Mouse (Mus musculus) MEL (cell line): ENCODE data around the gene Asns. TPM values are rescaled to one million over a fixed set of nuclear protein-coding genes. Genes with fewer than 3 reads are reported as not detected.
A peak's percentile ranks its signal among the peaks of the same experiment; 100 is the strongest.

Experiments used
- DNase-seq: peaks from one replicate; pipeline ENCODE4 v3.0.0; 2011; ENCODE audit warnings: low read depth, low spot score
- H3K27ac ChIP-seq: 2 replicates; pipeline ENCODE4 v1.5.1; 2012; ENCODE audit warnings: low read depth, mild to moderate bottlenecking, control low read depth, low read length, moderate library complexity; ENCODE audit not compliant: control insufficient read depth
- H3K27me3 ChIP-seq, 2 experiments: fragments of 150-350 bp in 1 of 2; sonication (generic) in 1 of 2; 2 replicates each; pipeline ENCODE4 v1.6.1; 2012; ENCODE audit warnings: low read length in 2 of 2, mild to moderate bottlenecking in 2 of 2, improper control_type of control experiment in 1 of 2, moderate library complexity in 1 of 2; ENCODE audit not compliant: insufficient read depth in 2 of 2, control insufficient read depth in 1 of 2
- H3K36me3 ChIP-seq, 2 experiments: 2 replicates each; pipeline ENCODE4 v1.6.1; 2012 to 2014; ENCODE audit warnings: low read length in 2 of 2, improper control_type of control experiment in 1 of 2, inconsistent platforms in 1 of 2, mild to moderate bottlenecking in 1 of 2; ENCODE audit not compliant: insufficient read depth in 2 of 2, control insufficient read depth in 1 of 2
- H3K4me1 ChIP-seq, 2 experiments: fragments of 150-350 bp in 1 of 2; sonication (generic) in 1 of 2; 2 replicates each; pipeline ENCODE4 v1.6.1; 2012; ENCODE audit warnings: low read length in 2 of 2, improper control_type of control experiment in 1 of 2, mild to moderate bottlenecking in 1 of 2; ENCODE audit not compliant: insufficient read depth in 2 of 2, control insufficient read depth in 1 of 2
- H3K4me3 ChIP-seq, 2 experiments: fragments of 150-350 bp in 1 of 2; sonication (generic) in 1 of 2; 2 replicates each; pipeline ENCODE4 v1.5.1; 2012; ENCODE audit warnings: low read depth in 2 of 2, low read length in 2 of 2, mild to moderate bottlenecking in 2 of 2, moderate library complexity in 2 of 2, control low read depth in 1 of 2, improper control_type of control experiment in 1 of 2; ENCODE audit not compliant: control insufficient read depth in 1 of 2, insufficient read depth in 1 of 2
- H3K79me2 ChIP-seq: 2 replicates; pipeline ENCODE4 v1.6.1; 2012; ENCODE audit warnings: mild to moderate bottlenecking, low read length, moderate library complexity; ENCODE audit not compliant: control insufficient read depth, poor library complexity, insufficient read depth
- H3K9ac ChIP-seq: 2 replicates; pipeline ENCODE4 v1.6.1; 2012; ENCODE audit warnings: low read depth, mild to moderate bottlenecking, control low read depth, low read length, moderate library complexity; ENCODE audit not compliant: control insufficient read depth, poor library complexity, severe bottlenecking
- H3K9me3 ChIP-seq: fragments of 150-350 bp; sonication (generic); replicated peaks from 2 replicates; pipeline ENCODE4 v1.6.1; 2012; ENCODE audit warnings: mild to moderate bottlenecking, low read length, improper control_type of control experiment, moderate library complexity; ENCODE audit not compliant: insufficient read depth
- BHLHE40 ChIP-seq: IDR thresholded peaks from 2 replicates; pipeline ENCODE4 v1.6.1; 2012; ENCODE audit warnings: low read depth, mild to moderate bottlenecking, inconsistent platforms, low read length, improper control_type of control experiment, borderline replicate concordance
- CHD1 ChIP-seq: IDR thresholded peaks from 2 replicates; pipeline ENCODE4 v1.6.1; 2012; ENCODE audit warnings: low read depth, mild to moderate bottlenecking, inconsistent platforms, low read length, improper control_type of control experiment
- CHD2 ChIP-seq: IDR thresholded peaks from 2 replicates; pipeline ENCODE4 v1.6.1; 2011; ENCODE audit warnings: low read length, improper control_type of control experiment
- CTCF ChIP-seq, 3 experiments: IDR thresholded peaks in 2 of 3; conservative IDR thresholded peaks in 1 of 3; 2 replicates each; pipeline ENCODE4 v1.5.1; 2011 to 2012; ENCODE audit warnings: low read length in 3 of 3, low read depth in 2 of 3, mild to moderate bottlenecking in 2 of 3, improper control_type of control experiment in 1 of 3, inconsistent platforms in 1 of 3, mixed read lengths in 1 of 3, moderate library complexity in 1 of 3; ENCODE audit not compliant: control insufficient read depth in 1 of 3, insufficient read depth in 1 of 3, poor library complexity in 1 of 3, severe bottlenecking in 1 of 3
- E2F4 ChIP-seq: IDR thresholded peaks from 2 replicates; pipeline ENCODE4 v1.6.1; 2011; ENCODE audit warnings: low read depth, low read length, improper control_type of control experiment, borderline replicate concordance
- ELF1 ChIP-seq: IDR thresholded peaks from 2 replicates; pipeline ENCODE4 v1.6.1; 2014; ENCODE audit warnings: low read depth, mild to moderate bottlenecking, inconsistent platforms, low read length, improper control_type of control experiment, moderate library complexity
- EP300 ChIP-seq, 2 experiments: IDR thresholded peaks; 2 replicates each; pipeline ENCODE4 v1.6.1; 2011; ENCODE audit warnings: improper control_type of control experiment in 2 of 2, low read length in 2 of 2, low read depth in 1 of 2, mild to moderate bottlenecking in 1 of 2
- ETS1 ChIP-seq: IDR thresholded peaks from 2 replicates; pipeline ENCODE4 v1.6.1; 2012; ENCODE audit warnings: low read depth, mild to moderate bottlenecking, inconsistent platforms, low read length, improper control_type of control experiment, moderate library complexity
- GABPA ChIP-seq: IDR thresholded peaks from 2 replicates; pipeline ENCODE4 v1.6.1; 2012; ENCODE audit warnings: low read depth, mild to moderate bottlenecking, inconsistent platforms, low read length, improper control_type of control experiment, moderate library complexity
- GATA1 ChIP-seq: IDR thresholded peaks from 2 replicates; pipeline ENCODE4 v1.6.1; 2011; ENCODE audit warnings: low read depth, low read length, improper control_type of control experiment
- HCFC1 ChIP-seq: IDR thresholded peaks from 2 replicates; pipeline ENCODE4 v1.6.1; 2012; ENCODE audit warnings: low read depth, mild to moderate bottlenecking, inconsistent platforms, low read length, improper control_type of control experiment, moderate library complexity
- JUND ChIP-seq: IDR thresholded peaks from 2 replicates; pipeline ENCODE4 v1.6.1; 2011; ENCODE audit warnings: low read depth, mild to moderate bottlenecking, improper control_type of control experiment, low read length
- KAT2A ChIP-seq: conservative IDR thresholded peaks from 2 replicates; pipeline ENCODE4 v1.6.1; 2012; ENCODE audit warnings: low read depth, low read length, improper control_type of control experiment, inconsistent platforms
- MAFK ChIP-seq: IDR thresholded peaks from 2 replicates; pipeline ENCODE4 v1.6.1; 2011; ENCODE audit warnings: low read depth, mild to moderate bottlenecking, low read length, improper control_type of control experiment, borderline replicate concordance
- MAX ChIP-seq: IDR thresholded peaks from 2 replicates; pipeline ENCODE4 v1.6.1; 2011; ENCODE audit warnings: low read length, improper control_type of control experiment
- MAZ ChIP-seq: IDR thresholded peaks from 2 replicates; pipeline ENCODE4 v1.6.1; 2012; ENCODE audit warnings: low read depth, mild to moderate bottlenecking, inconsistent platforms, low read length, improper control_type of control experiment
- MEF2A ChIP-seq: IDR thresholded peaks from 2 replicates; pipeline ENCODE4 v1.6.1; 2014; ENCODE audit warnings: low read depth, mild to moderate bottlenecking, inconsistent platforms, low read length, improper control_type of control experiment; ENCODE audit not compliant: poor library complexity, insufficient replicate concordance, severe bottlenecking; ENCODE audit errors: extremely low read depth
- MXI1 ChIP-seq: IDR thresholded peaks from 2 replicates; pipeline ENCODE4 v1.6.1; 2011; ENCODE audit warnings: mild to moderate bottlenecking, low read depth, low read length, improper control_type of control experiment
- MYB ChIP-seq: IDR thresholded peaks from 2 replicates; pipeline ENCODE4 v1.6.1; 2011; ENCODE audit warnings: mild to moderate bottlenecking, low read depth, low read length, improper control_type of control experiment
- NELFE ChIP-seq: IDR thresholded peaks from 2 replicates; pipeline ENCODE4 v1.6.1; 2011; ENCODE audit warnings: low read depth, low read length, improper control_type of control experiment
- NRF1 ChIP-seq: IDR thresholded peaks from 2 replicates; pipeline ENCODE4 v1.6.1; 2014; ENCODE audit warnings: low read depth, mild to moderate bottlenecking, inconsistent platforms, low read length, improper control_type of control experiment, moderate library complexity; ENCODE audit not compliant: poor library complexity, insufficient read depth, severe bottlenecking
- POLR2A ChIP-seq, 2 experiments: IDR thresholded peaks; 2 replicates each; pipeline ENCODE4 v1.6.1; 2011 to 2012; ENCODE audit warnings: low read length in 2 of 2, mild to moderate bottlenecking in 2 of 2, control low read depth in 1 of 2, improper control_type of control experiment in 1 of 2, low read depth in 1 of 2, moderate library complexity in 1 of 2; ENCODE audit not compliant: control insufficient read depth in 1 of 2, insufficient read depth in 1 of 2, poor library complexity in 1 of 2
- POLR2AphosphoS2 ChIP-seq: IDR thresholded peaks from 2 replicates; pipeline ENCODE4 v1.6.1; 2011; ENCODE audit warnings: low read length, improper control_type of control experiment
- POLR2AphosphoS5 ChIP-seq: IDR thresholded peaks from 2 replicates; pipeline ENCODE4 v1.6.1; 2012; ENCODE audit warnings: low read depth, borderline replicate concordance, mild to moderate bottlenecking, inconsistent platforms, low read length, moderate library complexity, mixed read lengths
- RAD21 ChIP-seq: IDR thresholded peaks from 2 replicates; pipeline ENCODE4 v1.6.1; 2011; ENCODE audit warnings: mild to moderate bottlenecking, low read depth, low read length, improper control_type of control experiment
- RCOR1 ChIP-seq: IDR thresholded peaks from 2 replicates; pipeline ENCODE4 v1.6.1; 2012; ENCODE audit warnings: low read depth, mild to moderate bottlenecking, inconsistent platforms, low read length, improper control_type of control experiment
- SIN3A ChIP-seq: IDR thresholded peaks from 2 replicates; pipeline ENCODE4 v1.6.1; 2012; ENCODE audit warnings: low read length, improper control_type of control experiment, inconsistent platforms
- SMC3 ChIP-seq: IDR thresholded peaks from 2 replicates; pipeline ENCODE4 v1.6.1; 2011; ENCODE audit warnings: low read depth, low read length, improper control_type of control experiment
- TAL1 ChIP-seq: IDR thresholded peaks from 2 replicates; pipeline ENCODE4 v1.6.1; 2012; ENCODE audit warnings: mild to moderate bottlenecking, inconsistent platforms, low read length, moderate library complexity, mixed read lengths
- TBP ChIP-seq: IDR thresholded peaks from 2 replicates; pipeline ENCODE4 v1.8.0; 2011; ENCODE audit warnings: low read depth, low read length, improper control_type of control experiment
- TCF12 ChIP-seq: IDR thresholded peaks from 2 replicates; pipeline ENCODE4 v1.6.1; 2014; ENCODE audit warnings: low read depth, mild to moderate bottlenecking, inconsistent platforms, low read length, improper control_type of control experiment, moderate library complexity
- UBTF ChIP-seq: IDR thresholded peaks from 2 replicates; pipeline ENCODE4 v1.6.1; 2012; ENCODE audit warnings: low read depth, mild to moderate bottlenecking, inconsistent platforms, low read length, improper control_type of control experiment, moderate library complexity, borderline replicate concordance; ENCODE audit not compliant: insufficient read depth
- USF1 ChIP-seq: IDR thresholded peaks from 2 replicates; pipeline ENCODE4 v1.6.1; 2014; ENCODE audit warnings: low read depth, mild to moderate bottlenecking, inconsistent platforms, low read length, improper control_type of control experiment, moderate library complexity
- ZC3H11A ChIP-seq: IDR thresholded peaks from 2 replicates; pipeline ENCODE4 v1.6.1; 2012; ENCODE audit warnings: low read depth, mild to moderate bottlenecking, inconsistent platforms, low read length, improper control_type of control experiment
- ZKSCAN1 ChIP-seq: IDR thresholded peaks from 2 replicates; pipeline ENCODE4 v1.6.1; 2012; ENCODE audit warnings: low read depth, mild to moderate bottlenecking, inconsistent platforms, low read length, improper control_type of control experiment, moderate library complexity
- ZMIZ1 ChIP-seq: IDR thresholded peaks from 2 replicates; pipeline ENCODE4 v1.6.1; 2012; ENCODE audit warnings: low read depth, mild to moderate bottlenecking, inconsistent platforms, low read length, improper control_type of control experiment, moderate library complexity
- polyA plus RNA-seq, 2 experiments: library from polyadenylated mRNA; stranded (reverse) in 1 of 2; unstranded in 1 of 2; fragments of >175 nt in 1 of 2; fragments of >200 nt in 1 of 2; gene quantifications; 2 replicates each; pipeline versions ENCODE4 v1.2.1 to v1.2.4; 2012; ENCODE audit warnings: low replicate concordance in 2 of 2, low read depth in 1 of 2; ENCODE audit not compliant: insufficient read length in 2 of 2, insufficient read depth in 1 of 2, missing spikeins in 1 of 2
- total RNA-seq: library from RNA; depleted of rRNA; stranded (reverse); fragments of 300-350 nt; gene quantifications from 2 replicates; pipeline ENCODE4 v1.2.3, GENCODE M21; 2012; rRNA removed

Asns gene
- total RNA-seq (342 and 456 TPM in 2 replicates), polyA plus RNA-seq (100 to 1,000 TPM in 1 of 2 experiments, not detected in 1; 792 TPM)

DNA sequence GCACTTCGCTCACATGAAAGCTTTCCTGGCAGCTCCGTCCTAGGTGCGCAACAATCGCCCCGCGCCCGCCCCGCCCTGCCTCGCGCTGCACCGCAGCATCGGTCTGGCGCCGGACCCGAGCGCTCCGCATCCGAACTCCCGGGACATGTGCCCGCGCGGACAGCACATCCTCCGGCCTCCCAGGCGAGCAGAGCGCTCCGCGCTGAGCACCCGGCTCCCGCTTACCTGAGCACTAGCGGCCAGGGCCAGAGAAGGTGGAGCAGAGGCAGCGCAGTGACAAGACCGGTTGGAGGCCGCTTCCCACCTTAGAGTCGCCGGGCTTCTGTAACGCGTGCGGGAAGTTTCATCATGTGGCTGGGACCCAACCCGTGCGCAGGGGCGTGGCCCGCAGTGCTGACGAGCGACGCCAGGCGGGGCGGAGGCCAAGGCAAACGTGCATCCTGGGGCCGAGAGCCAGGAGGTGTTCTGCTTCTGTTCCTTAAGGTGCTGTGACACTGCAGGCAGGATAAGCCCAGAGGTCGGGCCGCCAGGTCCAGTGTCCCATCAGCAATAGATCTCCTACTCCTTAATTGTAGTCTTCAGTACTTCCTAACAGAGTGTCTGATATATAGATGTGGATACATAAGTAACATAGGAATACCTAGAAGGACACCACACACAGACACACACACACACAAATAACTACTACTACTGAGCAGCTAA, at the start of gene Asns:
Gene Asns, minus strand, starts transcription at position 371 of the 702 bp plus-strand sequence.
- Histone ChIP-seq H3K36me3 (peaks cover 13 to 55% of the 10 kb centered on the region in 2 experiments), H3K27ac (peak within 1 kb of the TSS; percentile 89), H3K4me3 (peak within 1 kb of the TSS; percentile 96 to 97), H3K79me2 (peaks cover 48% of the 10 kb centered on the region), H3K9ac (peak within 1 kb of the TSS; percentile 94), H3K9me3 (no peaks in the 10 kb centered on the region), H3K27me3 (no peaks in the 10 kb centered on the region), H3K4me1 (peaks cover 17 to 48% of the 10 kb centered on the region in 2 experiments)
- peak; percentile 97 for DNase-seq
- TF ChIP-seq MEF2A (no peak), ZMIZ1 (peak; percentile 83; the same call in 1 of the 2 replicates), POLR2A (IDR thresholded peaks at IDR 0.05; ENCODE audit: control insufficient read depth in 1 of 2, insufficient read depth in 1 of 2, low read depth in 1 of 2, low read length in 2 of 2, poor library complexity in 1 of 2) (peak; percentile 87 to 92), MYB (no peak), MAX (peak; percentile 91), TAL1 (no peak), RCOR1 (no peak), EP300 (IDR thresholded peaks at IDR 0.05; ENCODE audit: low read depth in 1 of 2, low read length in 2 of 2) (peak in 1 of 2 experiments; percentile 43; a peak in 2 of 4 replicates), NELFE (peak; percentile 95), SIN3A (peak; percentile 95), HCFC1 (peak; percentile 78), RAD21 (no peak), SMC3 (0 out of 2 replicates have a peak, but pooled peaks have one; percentile 5), BHLHE40 (peak; percentile 85), POLR2AphosphoS5 (0 out of 2 replicates have a peak, but pooled peaks have one; percentile 7), KAT2A (peak; percentile 55; the same call in 1 of the 2 replicates), MAZ (peak; percentile 68; the same call in 1 of the 2 replicates), CTCF (IDR thresholded peaks at IDR 0.05 in 2 of 3, conservative IDR thresholded peaks at IDR 0.05 in 1 of 3; ENCODE audit: control insufficient read depth in 1 of 3, insufficient read depth in 1 of 3, low read depth in 2 of 3, low read length in 3 of 3, poor library complexity in 1 of 3, severe bottlenecking in 1 of 3) (peak in 2 of 3 experiments; percentile 14 to 36; a peak in 4 of 6 replicates), ELF1 (no peak), ZKSCAN1 (no peak), E2F4 (no peak), MXI1 (peak; percentile 93), UBTF (peak; percentile 71; the same call in 1 of the 2 replicates), NRF1 (peak; percentile 65), ZC3H11A (no peak), CHD1 (no peak), ETS1 (peak; percentile 63), CHD2 (no peak), POLR2AphosphoS2 (peak; percentile 84), GATA1 (no peak), JUND (no peak), TBP (peak; percentile 78), TCF12 (peak; percentile 76), MAFK (no peak), GABPA (no peak), USF1 (peak; percentile 59)
